Mouse (Mus musculus): ENCODE data around the gene 4921511C20Rik.

Gene 4921511C20Rik

GRCm38 (mm10) chrX:127393993-127394392, at the start of gene 4921511C20Rik:
Gene 4921511C20Rik (plus strand): TSS chrX:127394293.
- no peak for DNase-seq (ENCODE audit: low read depth)

All from induced T-regulatory cell, adult 2 months (primary cell).